Mouse (Mus musculus): ENCODE measurements around the gene Naip1.

- TF ChIP-seq POLR2A (IDR thresholded peaks at IDR 0.05; ENCODE audit: extremely low read depth, insufficient read depth, low read length) (no peak), CTCF (IDR thresholded peaks at IDR 0.05; ENCODE audit: low read depth, low read length) (no peak)
These were observed 42.7 kb upstream of the Naip1 start for GRCm38 (mm10) chr13:100495337-100495736.
